1 mouse cellular context compared by ENCODE assay signal in genomic region chr4:119284861-119285260, GRCm38 (mm10).
TF ChIP-seq lines count a peak whose summit lies in the region.

No protein-coding gene starts in this region.

TF ChIP-seq in MEL, 35 proteins besides CTCF, POLR2A, EP300 and RAD21:
- TF ChIP-seq HCFC1 (IDR thresholded peaks at IDR 0.05; ENCODE audit: low read depth, low read length): no peak
- TF ChIP-seq ELF1 (IDR thresholded peaks at IDR 0.05; ENCODE audit: low read depth, low read length): no peak
- TF ChIP-seq ZC3H11A (IDR thresholded peaks at IDR 0.05; ENCODE audit: low read depth, low read length): no peak
- no peak for TF ChIP-seq RCOR1 (IDR thresholded peaks at IDR 0.05; ENCODE audit: low read depth, low read length)
- TF ChIP-seq KAT2A (conservative IDR thresholded peaks at IDR 0.05; ENCODE audit: low read depth, low read length): no peak
- TF ChIP-seq ZNF384 (IDR thresholded peaks at IDR 0.05; ENCODE audit: low read depth, low read length): no peak
- TF ChIP-seq USF1 (IDR thresholded peaks at IDR 0.05; ENCODE audit: low read depth, low read length): no peak
- TF ChIP-seq MAZ (IDR thresholded peaks at IDR 0.05; ENCODE audit: low read depth, low read length): no peak
- no peak for TF ChIP-seq SIN3A (IDR thresholded peaks at IDR 0.05; ENCODE audit: low read length)
- no peak for TF ChIP-seq GATA1 (IDR thresholded peaks at IDR 0.05; ENCODE audit: low read depth, low read length)
- no peak for TF ChIP-seq MYB (IDR thresholded peaks at IDR 0.05; ENCODE audit: low read depth, low read length)
